Mouse (Mus musculus): ENCODE measurements around the gene Acbd4.

DNA sequence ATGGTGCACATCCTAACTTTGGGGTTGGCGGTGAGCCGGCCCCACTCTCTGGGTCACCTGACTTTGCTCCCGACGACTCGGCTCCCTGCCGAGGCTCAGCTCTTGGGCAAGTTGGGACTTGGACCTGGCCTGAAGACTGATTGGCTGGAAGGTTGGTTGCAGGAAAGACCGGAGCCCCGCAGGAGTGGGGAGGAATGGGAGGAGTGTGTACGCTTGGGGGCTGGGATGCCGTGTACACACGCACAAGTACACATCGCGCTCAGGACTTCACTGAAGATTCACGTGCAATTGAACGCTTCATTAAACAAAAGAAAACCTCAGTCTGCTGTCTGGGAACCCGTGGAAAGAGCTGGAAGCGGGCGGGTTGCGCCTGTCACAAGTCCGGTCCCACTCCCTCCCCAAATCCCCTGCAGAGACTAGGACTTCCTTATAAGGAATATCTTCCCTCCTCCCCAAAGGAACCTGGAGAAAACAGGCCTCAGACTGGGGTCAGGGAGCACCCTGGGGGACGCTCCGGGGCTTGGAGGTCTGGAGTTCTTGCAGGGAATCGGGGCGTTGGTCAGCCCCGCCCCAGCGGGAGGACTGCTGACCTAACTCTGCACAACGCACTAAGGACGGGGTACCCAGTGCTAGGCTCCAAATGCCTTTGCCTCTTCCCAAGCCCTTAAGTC lies 10.5 kb downstream of the Acbd4 start:
- TF ChIP-seq GATA1 (IDR thresholded peaks at IDR 0.05; ENCODE audit: low read length): no peak
- TF ChIP-seq TAL1 (IDR thresholded peaks at IDR 0.05; ENCODE audit: low read length): no peak
